Mouse (Mus musculus): ENCODE results near the gene Commd3. TPM values are rescaled to one million over a fixed set of nuclear protein-coding genes. Genes with fewer than 3 reads are reported as not detected.
A peak's percentile ranks its signal among the peaks of the same experiment; 100 is the strongest.

Commd3 gene
- polyA plus RNA-seq, 1 experiment from 2014 or later, result 215 TPM

DNA sequence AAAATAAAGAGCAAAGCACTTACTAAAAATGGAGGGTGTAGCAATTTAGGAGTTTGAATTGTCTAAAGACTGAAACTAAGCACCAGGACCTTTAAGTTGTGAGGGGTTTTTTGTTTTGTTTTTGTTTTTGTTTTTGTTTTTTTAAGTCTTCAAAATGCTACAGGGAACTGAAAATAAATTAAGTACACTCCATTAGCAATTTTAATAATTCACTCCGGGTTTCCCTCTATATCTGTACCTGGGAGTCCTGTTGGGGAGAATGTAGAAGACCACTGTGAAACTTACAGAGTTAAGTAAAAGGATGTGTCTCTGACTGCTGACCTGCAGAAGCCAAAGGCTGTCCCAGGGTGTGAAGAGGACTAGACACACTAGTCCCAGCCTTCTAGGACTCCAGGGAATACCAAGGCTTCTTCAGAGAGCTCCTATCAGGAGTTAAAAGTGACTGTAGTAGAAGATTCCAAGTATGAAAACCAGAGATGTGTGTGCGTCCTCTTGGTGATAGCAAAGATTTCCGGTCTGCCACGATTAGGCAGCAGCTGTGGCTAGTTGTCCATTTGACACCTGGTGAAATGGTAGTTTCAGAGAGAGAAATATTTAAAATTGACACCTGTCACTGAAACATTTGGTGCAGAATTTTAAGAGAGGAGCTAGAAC is 25.5 kb downstream of the Commd3 start:
- Histone ChIP-seq H3K36me3 (ENCODE audit: control insufficient read depth, insufficient read depth, low read length) (no peaks in the 10 kb centered on the region), H3K4me3 (ENCODE audit: low read length) (no peak overlapping the region), H3K9ac (ENCODE audit: low read depth, low read length) (no peak overlapping the region), H3K4me2 (replicated peaks; ENCODE audit: low read depth, low read length) (no peak overlapping the region), H3K27ac (ENCODE audit: low read depth, low read length) (no peak overlapping the region), H3K27me3 (ENCODE audit: control insufficient read depth, insufficient read depth, low read length) (peaks cover 72% of the 10 kb centered on the region), H3K4me1 (ENCODE audit: control insufficient read depth, insufficient read depth, low read length) (no peaks in the 10 kb centered on the region), H3K9me3 (ENCODE audit: control insufficient read depth, low read length) (no peaks in the 10 kb centered on the region)
- WGBS, result 3% methylated on average over 4 of the region's 4 CpGs
- ATAC-seq (ENCODE audit: low FRiP score, low TSS enrichment), result no peak

DNA sequence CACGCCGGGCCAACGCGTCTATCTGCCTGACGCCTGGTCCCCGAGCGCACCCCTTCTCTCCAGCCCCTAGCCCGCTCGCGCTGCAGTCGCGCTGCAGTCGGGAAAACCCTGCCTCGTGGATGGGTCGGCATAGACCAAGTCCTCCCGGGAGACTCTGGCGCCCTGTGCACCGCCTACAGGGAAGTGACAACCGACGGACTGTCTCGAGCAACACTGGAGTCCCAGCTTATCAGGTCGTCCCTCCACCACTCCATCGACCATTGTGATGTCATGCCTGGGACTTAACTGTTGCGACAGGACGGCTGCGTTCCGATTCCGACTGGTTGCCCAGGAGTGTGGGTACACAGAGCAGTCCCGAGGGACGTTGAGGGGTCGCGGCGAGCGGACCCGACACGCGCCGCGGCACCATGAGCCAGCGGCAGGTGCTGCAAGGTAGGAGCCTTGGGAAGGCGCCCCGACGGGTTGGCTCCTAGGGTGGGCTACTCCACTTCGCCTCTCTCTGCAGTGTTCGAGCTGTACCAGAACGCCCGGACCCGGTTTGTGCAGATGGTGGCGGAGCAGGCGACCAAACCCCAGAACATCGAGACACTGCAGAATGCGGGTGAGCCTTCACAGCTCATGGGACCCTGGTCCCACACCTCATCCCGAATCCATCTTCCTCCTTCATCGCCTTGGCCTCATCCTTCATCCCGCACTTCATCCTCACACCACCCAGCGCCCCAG is 26.6 kb downstream of the Commd3 start:
- H3K36me3 ChIP-seq (ENCODE audit: control insufficient read depth, insufficient read depth, low read length), result no peaks in the 10 kb centered on the region
- H3K4me2 ChIP-seq (replicated peaks; ENCODE audit: low read depth, low read length), result no peak overlapping the region
- under 1% methylated on average over 53 of the region's 56 CpGs for WGBS
- H3K9me3 ChIP-seq (ENCODE audit: control insufficient read depth, low read length), result no peaks in the 10 kb centered on the region
- H3K4me1 ChIP-seq (ENCODE audit: control insufficient read depth, insufficient read depth, low read length), result no peaks in the 10 kb centered on the region
- H3K27me3 ChIP-seq (ENCODE audit: control insufficient read depth, insufficient read depth, low read length), result peaks cover 71% of the 10 kb centered on the region
- no peak overlapping the region for H3K27ac ChIP-seq (ENCODE audit: low read depth, low read length)
- H3K4me3 ChIP-seq (ENCODE audit: low read length), result peak overlapping the region; percentile 13; the same call in 1 of the 2 replicates
- H3K9ac ChIP-seq (ENCODE audit: low read depth, low read length), result no peak overlapping the region
- 0 out of 2 replicates have a peak, but pooled peaks have one; percentile 21 for ATAC-seq (ENCODE audit: low FRiP score, low TSS enrichment)

DNA sequence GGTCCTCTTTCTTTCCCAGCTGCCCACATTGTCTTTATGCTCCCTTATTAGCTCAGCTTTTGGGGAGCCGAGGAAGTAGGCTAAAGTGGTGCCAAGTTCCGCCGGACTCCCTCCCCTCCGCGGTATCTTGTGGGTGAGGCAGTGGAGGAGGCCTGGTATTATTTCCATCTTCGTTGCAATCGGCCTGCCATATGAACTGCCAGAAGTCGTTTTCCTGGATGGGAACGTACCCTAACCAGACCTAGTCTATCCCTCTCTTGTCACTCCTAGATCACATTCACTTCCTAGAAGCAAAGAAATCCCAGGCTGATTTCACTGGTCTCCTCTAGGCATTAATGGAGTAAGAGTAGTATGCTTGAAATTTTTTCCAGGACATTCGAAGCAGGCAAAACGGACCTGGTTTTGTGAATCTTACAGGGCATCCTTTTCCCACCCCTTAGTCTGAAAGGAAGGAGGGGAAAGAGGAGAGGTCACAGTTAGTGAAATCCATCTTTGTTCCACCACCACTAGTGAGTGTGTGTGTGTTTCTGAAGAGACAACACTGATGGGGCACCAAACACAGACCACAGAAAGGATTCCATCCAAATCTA is 27.3 kb downstream of the Commd3 start:
- no peak overlapping the region for H3K9ac ChIP-seq (ENCODE audit: low read depth, low read length)
- no peak overlapping the region for H3K4me2 ChIP-seq (replicated peaks; ENCODE audit: low read depth, low read length)
- WGBS, result under 1% methylated on average over 11 of the region's 11 CpGs
- ATAC-seq (ENCODE audit: low FRiP score, low TSS enrichment), result no peak
- no peak overlapping the region for H3K4me3 ChIP-seq (ENCODE audit: low read length)
- H3K9me3 ChIP-seq (ENCODE audit: control insufficient read depth, low read length), result no peaks in the 10 kb centered on the region
- H3K27ac ChIP-seq (ENCODE audit: low read depth, low read length), result no peak overlapping the region
- H3K27me3 ChIP-seq (ENCODE audit: control insufficient read depth, insufficient read depth, low read length), result peaks cover 71% of the 10 kb centered on the region
- H3K36me3 ChIP-seq (ENCODE audit: control insufficient read depth, insufficient read depth, low read length), result no peaks in the 10 kb centered on the region
- no peaks in the 10 kb centered on the region for H3K4me1 ChIP-seq (ENCODE audit: control insufficient read depth, insufficient read depth, low read length)

DNA sequence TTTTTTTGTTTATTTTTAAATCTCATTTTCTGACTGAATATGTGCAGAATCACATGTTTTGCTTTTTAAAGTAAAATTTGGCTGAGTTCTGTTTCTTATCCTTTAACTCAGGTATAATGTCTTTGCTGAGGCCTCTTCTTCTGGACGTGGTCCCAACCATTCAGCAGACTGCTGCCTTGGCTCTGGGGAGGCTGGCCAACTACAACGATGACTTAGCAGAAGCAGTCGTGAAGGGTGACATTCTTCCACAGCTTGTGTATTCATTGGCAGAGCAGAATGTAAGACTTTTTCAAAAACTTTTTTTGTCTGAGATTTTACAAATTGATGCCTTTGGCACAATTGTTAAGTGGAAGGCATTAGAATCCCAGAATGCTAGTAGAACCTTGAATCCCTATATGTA is 38.2 kb downstream of the Commd3 start:
- ATAC-seq (ENCODE audit: low FRiP score, low TSS enrichment), result no peak
- Histone ChIP-seq H3K27me3 (ENCODE audit: control insufficient read depth, insufficient read depth, low read length) (0 out of 2 replicates have a peak, but pooled peaks cover 1% of the 10 kb centered on the region), H3K4me1 (ENCODE audit: control insufficient read depth, insufficient read depth, low read length) (no peaks in the 10 kb centered on the region), H3K27ac (ENCODE audit: low read depth, low read length) (no peak overlapping the region), H3K4me2 (replicated peaks; ENCODE audit: low read depth, low read length) (no peak overlapping the region), H3K9ac (ENCODE audit: low read depth, low read length) (no peak overlapping the region), H3K9me3 (ENCODE audit: control insufficient read depth, low read length) (no peaks in the 10 kb centered on the region), H3K4me3 (ENCODE audit: low read length) (no peak overlapping the region), H3K36me3 (ENCODE audit: control insufficient read depth, insufficient read depth, low read length) (no peaks in the 10 kb centered on the region)
- WGBS, result 77% methylated on average over 3 of the region's 3 CpGs

DNA sequence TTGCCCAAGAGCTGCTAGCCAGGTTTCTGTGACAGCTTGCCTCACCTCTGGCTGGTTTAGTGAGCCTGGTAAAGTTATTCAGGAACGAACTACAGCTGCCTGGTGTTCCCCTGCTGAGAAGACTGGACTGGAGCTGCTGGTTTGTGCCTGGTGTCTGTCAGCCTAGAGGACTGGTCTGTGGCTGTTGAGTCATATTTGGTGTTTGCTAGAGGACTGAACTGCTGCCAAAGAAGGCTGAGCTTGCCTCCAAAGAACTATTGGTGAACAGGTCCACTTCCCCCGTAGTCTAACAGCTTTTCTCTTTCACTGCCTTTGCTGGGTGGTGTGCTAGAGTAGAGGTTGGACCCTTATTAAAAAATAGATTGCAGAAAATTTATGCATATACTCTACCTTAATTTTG is 40.9 kb downstream of the Commd3 start:
- Histone ChIP-seq H3K4me2 (replicated peaks; ENCODE audit: low read depth, low read length) (no peak overlapping the region), H3K4me1 (ENCODE audit: control insufficient read depth, insufficient read depth, low read length) (no peaks in the 10 kb centered on the region), H3K27me3 (ENCODE audit: control insufficient read depth, insufficient read depth, low read length) (no peaks in the 10 kb centered on the region), H3K27ac (ENCODE audit: low read depth, low read length) (no peak overlapping the region), H3K9me3 (ENCODE audit: control insufficient read depth, low read length) (no peaks in the 10 kb centered on the region), H3K9ac (ENCODE audit: low read depth, low read length) (no peak overlapping the region), H3K36me3 (ENCODE audit: control insufficient read depth, insufficient read depth, low read length) (no peaks in the 10 kb centered on the region), H3K4me3 (ENCODE audit: low read length) (no peak overlapping the region)
- no peak for ATAC-seq (ENCODE audit: low FRiP score, low TSS enrichment)
- WGBS, result 79% methylated on average over 2 of the region's 2 CpGs

- Histone ChIP-seq H3K36me3 (ENCODE audit: control insufficient read depth, insufficient read depth, low read length) (no peaks in the 10 kb centered on the region), H3K4me2 (replicated peaks; ENCODE audit: low read depth, low read length) (no peak overlapping the region), H3K9me3 (ENCODE audit: control insufficient read depth, low read length) (no peaks in the 10 kb centered on the region), H3K9ac (ENCODE audit: low read depth, low read length) (no peak overlapping the region), H3K27ac (ENCODE audit: low read depth, low read length) (no peak overlapping the region), H3K4me1 (ENCODE audit: control insufficient read depth, insufficient read depth, low read length) (no peaks in the 10 kb centered on the region), H3K27me3 (ENCODE audit: control insufficient read depth, insufficient read depth, low read length) (no peaks in the 10 kb centered on the region), H3K4me3 (ENCODE audit: low read length) (no peak overlapping the region)
- no peak for ATAC-seq (ENCODE audit: low FRiP score, low TSS enrichment)
- 68% methylated on average over 3 of the region's 3 CpGs for WGBS
These were observed 42.2 kb downstream of the Commd3 start for GRCm38 (mm10) chr2:18714337-18714736.

DNA sequence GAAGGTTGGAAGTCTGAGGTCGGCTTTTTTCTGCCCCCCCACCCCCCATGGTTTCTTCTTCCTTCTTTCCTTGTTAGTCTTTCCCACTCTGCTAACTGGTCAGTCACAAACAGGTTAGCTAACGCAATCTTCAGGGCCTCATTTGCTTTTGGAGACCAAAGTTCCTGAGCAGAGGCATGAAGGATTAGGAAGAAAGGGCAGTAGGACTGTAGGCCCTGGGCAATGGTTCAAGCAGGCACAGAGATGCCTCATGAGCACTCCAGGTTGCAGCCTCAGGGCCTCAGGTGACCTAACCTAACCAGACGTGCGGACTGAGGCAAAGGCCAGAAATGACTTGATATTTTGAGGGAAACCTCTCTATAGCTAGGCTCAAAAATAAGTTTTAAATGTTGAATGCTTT is 46.3 kb downstream of the Commd3 start:
- Histone ChIP-seq H3K4me1 (ENCODE audit: control insufficient read depth, insufficient read depth, low read length) (no peaks in the 10 kb centered on the region), H3K9ac (ENCODE audit: low read depth, low read length) (no peak overlapping the region), H3K36me3 (ENCODE audit: control insufficient read depth, insufficient read depth, low read length) (no peaks in the 10 kb centered on the region), H3K9me3 (ENCODE audit: control insufficient read depth, low read length) (no peaks in the 10 kb centered on the region), H3K4me2 (replicated peaks; ENCODE audit: low read depth, low read length) (no peak overlapping the region), H3K27ac (ENCODE audit: low read depth, low read length) (no peak overlapping the region), H3K4me3 (ENCODE audit: low read length) (no peak overlapping the region), H3K27me3 (ENCODE audit: control insufficient read depth, insufficient read depth, low read length) (no peaks in the 10 kb centered on the region)
- 88% methylated on average over 4 of the region's 4 CpGs for WGBS
- ATAC-seq (ENCODE audit: low FRiP score, low TSS enrichment), result no peak

DNA sequence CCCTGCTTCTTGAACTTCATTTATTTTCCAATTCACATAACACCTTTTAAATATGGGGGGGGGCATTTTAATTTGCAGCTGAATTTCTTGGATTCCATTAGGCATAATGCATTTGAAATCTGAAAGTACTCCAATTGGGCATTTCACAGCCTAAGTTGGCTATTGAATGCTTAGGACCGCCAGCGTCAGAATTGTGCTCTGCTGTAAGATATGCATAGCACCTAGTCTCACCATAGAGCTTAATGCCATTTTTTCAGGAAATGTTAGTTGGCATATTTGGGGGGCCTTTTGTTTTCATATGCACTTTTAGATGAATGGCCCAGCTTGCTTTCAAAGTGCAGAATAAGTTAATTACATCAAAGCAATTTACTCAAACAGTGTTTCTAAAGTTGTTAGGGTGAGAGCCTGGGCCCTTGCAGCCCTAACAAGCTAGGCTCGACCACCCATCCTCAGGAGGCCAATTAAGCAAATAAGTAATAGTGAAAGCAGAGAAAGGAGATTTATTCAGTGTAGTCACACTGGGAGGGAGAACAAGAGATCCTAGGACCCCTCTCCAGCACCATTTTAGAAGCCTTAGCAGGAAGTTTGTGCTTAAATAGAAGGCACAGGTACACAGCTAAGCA is 50.1 kb downstream of the Commd3 start:
- ATAC-seq (ENCODE audit: low FRiP score, low TSS enrichment), result no peak
- no peaks in the 10 kb centered on the region for H3K36me3 ChIP-seq (ENCODE audit: control insufficient read depth, insufficient read depth, low read length)
- no peak overlapping the region for H3K4me2 ChIP-seq (replicated peaks; ENCODE audit: low read depth, low read length)
- no peak overlapping the region for H3K4me3 ChIP-seq (ENCODE audit: low read length)
- H3K27ac ChIP-seq (ENCODE audit: low read depth, low read length), result no peak overlapping the region
- H3K27me3 ChIP-seq (ENCODE audit: control insufficient read depth, insufficient read depth, low read length), result no peaks in the 10 kb centered on the region
- no peaks in the 10 kb centered on the region for H3K9me3 ChIP-seq (ENCODE audit: control insufficient read depth, low read length)
- H3K9ac ChIP-seq (ENCODE audit: low read depth, low read length), result no peak overlapping the region
- no peaks in the 10 kb centered on the region for H3K4me1 ChIP-seq (ENCODE audit: control insufficient read depth, insufficient read depth, low read length)
- WGBS, result 59% methylated on average over 3 of the region's 3 CpGs

DNA sequence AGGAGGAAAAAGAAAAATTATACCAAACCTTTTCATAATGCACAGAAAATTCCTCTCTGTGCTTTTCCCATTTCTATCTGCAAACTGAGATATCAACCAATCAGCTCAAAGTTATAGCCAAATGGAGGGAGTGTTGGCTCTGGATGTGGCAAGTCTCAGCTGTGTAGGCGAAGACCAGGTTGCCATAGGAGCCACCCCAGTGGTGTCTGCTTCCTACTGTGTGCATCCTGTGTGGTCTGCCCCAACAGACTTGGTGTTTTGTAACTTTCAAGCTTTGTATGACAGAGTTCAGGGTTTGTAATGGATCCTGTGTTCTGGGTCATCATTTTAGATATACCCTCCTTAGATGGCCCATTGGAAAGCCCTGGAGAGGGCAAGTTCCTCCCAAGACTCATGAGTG is 52.3 kb downstream of the Commd3 start:
- H3K4me2 ChIP-seq (replicated peaks; ENCODE audit: low read depth, low read length), result no peak overlapping the region
- no peaks in the 10 kb centered on the region for H3K4me1 ChIP-seq (ENCODE audit: control insufficient read depth, insufficient read depth, low read length)
- no peak overlapping the region for H3K27ac ChIP-seq (ENCODE audit: low read depth, low read length)
- no peak overlapping the region for H3K9ac ChIP-seq (ENCODE audit: low read depth, low read length)
- H3K9me3 ChIP-seq (ENCODE audit: control insufficient read depth, low read length), result no peaks in the 10 kb centered on the region
- H3K27me3 ChIP-seq (ENCODE audit: control insufficient read depth, insufficient read depth, low read length), result no peaks in the 10 kb centered on the region
- no peak overlapping the region for H3K4me3 ChIP-seq (ENCODE audit: low read length)
- H3K36me3 ChIP-seq (ENCODE audit: control insufficient read depth, insufficient read depth, low read length), result no peaks in the 10 kb centered on the region
- WGBS, result 76% methylated on average over 1 of the region's 1 CpGs
- no peak for ATAC-seq (ENCODE audit: low FRiP score, low TSS enrichment)

All from kidney, embryonic 14.5 days (tissue).